Mouse (Mus musculus) testis, adult 2 months (tissue): ENCODE results near the gene Mfsd4a. TPM values are rescaled to one million over a fixed set of nuclear protein-coding genes. Genes with fewer than 3 reads are reported as not detected.
A peak's percentile ranks its signal among the peaks of the same experiment; 100 is the strongest.

Experiments
- H3K27ac ChIP-seq: fragments of 200-500 bp; 2 replicates; pipeline ENCODE4 v1.5.1; 2012; ENCODE audit warnings: low read depth, low read length; ENCODE audit not compliant: control insufficient read depth, insufficient read depth
- H3K27me3 ChIP-seq: fragments of 200-500 bp; 2 replicates; pipeline ENCODE4 v1.6.1; 2012; ENCODE audit warnings: mild to moderate bottlenecking, low read length, moderate library complexity; ENCODE audit not compliant: control insufficient read depth, insufficient read depth
- H3K36me3 ChIP-seq: fragments of 200-500 bp; 2 replicates; pipeline ENCODE4 v1.6.1; 2012; ENCODE audit warnings: mild to moderate bottlenecking, low read length; ENCODE audit not compliant: control insufficient read depth, insufficient read depth
- H3K4me1 ChIP-seq: fragments of 200-500 bp; 2 replicates; pipeline ENCODE4 v1.6.1; 2012; ENCODE audit warnings: low read length; ENCODE audit not compliant: control insufficient read depth, insufficient read depth
- H3K4me3 ChIP-seq: fragments of 200-500 bp; 2 replicates; pipeline ENCODE4 v1.5.1; 2012; ENCODE audit warnings: low read depth, mild to moderate bottlenecking, low read length, moderate library complexity, mixed read lengths; ENCODE audit not compliant: control insufficient read depth
- CTCF ChIP-seq: fragments of 200-500 bp; IDR thresholded peaks from 2 replicates; pipeline ENCODE4 v1.5.1; 2012; ENCODE audit warnings: low read depth, mild to moderate bottlenecking, inconsistent platforms, low read length, moderate library complexity; ENCODE audit not compliant: control insufficient read depth, insufficient read depth, insufficient replicate concordance
- POLR2A ChIP-seq: fragments of 200-500 bp; IDR thresholded peaks from 2 replicates; pipeline ENCODE4 v1.6.1; 2012; ENCODE audit warnings: low read depth, mild to moderate bottlenecking, inconsistent platforms, low read length, moderate library complexity; ENCODE audit not compliant: control insufficient read depth
- polyA plus RNA-seq: library from polyadenylated mRNA; depleted of rRNA; stranded (reverse); fragments of >200 nt; gene quantifications from 2 replicates; pipeline ENCODE4 v1.2.3, GENCODE M21; 2012; rRNA removed

The Mfsd4a gene
- polyA plus RNA-seq, 1 experiment, result 0.31 TPM

- Histone ChIP-seq H3K27me3 (no peaks in the 10 kb centered on the region), H3K36me3 (no peaks in the 10 kb centered on the region), H3K4me1 (peaks cover 2% of the 10 kb centered on the region; the same call in 1 of the 2 replicates), H3K27ac (no peak overlapping the region), H3K4me3 (no peak overlapping the region)
- TF ChIP-seq CTCF (no peak), POLR2A (no peak)
Observed at GRCm38 (mm10) chr1:131987432-131987831, 80.4 kb downstream of the Mfsd4a start.

GRCm38 (mm10) chr1:131983806-131984205 is 84.1 kb downstream of the Mfsd4a start:
- Histone ChIP-seq H3K36me3 (no peaks in the 10 kb centered on the region), H3K4me1 (peaks cover 2% of the 10 kb centered on the region; the same call in 1 of the 2 replicates), H3K4me3 (no peak overlapping the region), H3K27ac (no peak overlapping the region), H3K27me3 (no peaks in the 10 kb centered on the region)
- TF ChIP-seq CTCF, result no peak
- no peak for TF ChIP-seq POLR2A

GRCm38 (mm10) chr1:131982907-131983306 is 85.0 kb downstream of the Mfsd4a start:
- Histone ChIP-seq H3K36me3 (no peaks in the 10 kb centered on the region), H3K4me3 (no peak overlapping the region), H3K27ac (no peak overlapping the region), H3K4me1 (peaks cover 2% of the 10 kb centered on the region; the same call in 1 of the 2 replicates), H3K27me3 (no peaks in the 10 kb centered on the region)
- TF ChIP-seq CTCF (peak; percentile 95), POLR2A (no peak)

- Histone ChIP-seq H3K27ac (no peak overlapping the region), H3K4me1 (peaks cover 2% of the 10 kb centered on the region; the same call in 1 of the 2 replicates), H3K4me3 (no peak overlapping the region), H3K36me3 (no peaks in the 10 kb centered on the region), H3K27me3 (no peaks in the 10 kb centered on the region)
- TF ChIP-seq POLR2A, result no peak
- peak; percentile 76; the same call in 1 of the 2 replicates for TF ChIP-seq CTCF
Observed at GRCm38 (mm10) chr1:131981378-131982013, 86.4 kb downstream of the Mfsd4a start.

- TF ChIP-seq POLR2A, result no peak
- TF ChIP-seq CTCF, result no peak
- Histone ChIP-seq H3K36me3 (no peaks in the 10 kb centered on the region), H3K4me1 (peaks cover 2% of the 10 kb centered on the region; the same call in 1 of the 2 replicates), H3K27ac (no peak overlapping the region), H3K27me3 (no peaks in the 10 kb centered on the region), H3K4me3 (no peak overlapping the region)
Observed at GRCm38 (mm10) chr1:131980471-131980870, 87.4 kb downstream of the Mfsd4a start.

- no peak overlapping the region for H3K4me3 ChIP-seq
- no peak overlapping the region for H3K27ac ChIP-seq
- no peaks in the 10 kb centered on the region; the same call in 1 of the 2 replicates for H3K4me1 ChIP-seq
- no peaks in the 10 kb centered on the region for H3K27me3 ChIP-seq
- no peaks in the 10 kb centered on the region for H3K36me3 ChIP-seq
- no peak for TF ChIP-seq CTCF
- no peak for TF ChIP-seq POLR2A
Observed at GRCm38 (mm10) chr1:131976886-131977285, 91.0 kb downstream of the Mfsd4a start.

GRCm38 (mm10) chr1:131973991-131974390 is 93.9 kb downstream of the Mfsd4a start:
- Histone ChIP-seq H3K4me1 (no peaks in the 10 kb centered on the region; the same call in none of the 2 replicates), H3K27me3 (no peaks in the 10 kb centered on the region), H3K36me3 (no peaks in the 10 kb centered on the region), H3K4me3 (no peak overlapping the region), H3K27ac (no peak overlapping the region)
- TF ChIP-seq POLR2A (no peak), CTCF (no peak)

Other genes starting within 250 kb of the Mfsd4a start
- 17.3 and 18.8 TPM in 2 replicates for gene Slc41a1, start 240.6 kb downstream of the Mfsd4a start, polyA plus RNA-seq
- 2.6 and 3.0 TPM in 2 replicates for gene Rab29, start 200.8 kb downstream of the Mfsd4a start, polyA plus RNA-seq
- 2.9 and 4.7 TPM in 2 replicates for gene Nucks1, start 157.5 kb downstream of the Mfsd4a start, polyA plus RNA-seq
- gene Slc45a3, start 105.1 kb downstream of the Mfsd4a start, polyA plus RNA-seq, result 5.7 and 6.3 TPM in 2 replicates
- 3.9 and 4.3 TPM in 2 replicates for gene Elk4, start 60.5 kb downstream of the Mfsd4a start, polyA plus RNA-seq
- gene Cdk18, start 71.6 kb upstream of the Mfsd4a start, polyA plus RNA-seq, result 24.9 and 27.1 TPM in 2 replicates
- gene Lemd1, start 123.4 kb upstream of the Mfsd4a start, polyA plus RNA-seq, result 162 and 173 TPM in 2 replicates
- gene AC124108.1, start 123.4 kb upstream of the Mfsd4a start, polyA plus RNA-seq, result 0.07 and 0.14 TPM in 2 replicates
- 3.6 and 4.0 TPM in 2 replicates for gene Gm10188, start 161.7 kb upstream of the Mfsd4a start, polyA plus RNA-seq
- gene Klhdc8a, start 230.6 kb upstream of the Mfsd4a start, polyA plus RNA-seq, result 0.69 and 0.70 TPM in 2 replicates
- gene Nuak2, start 248.1 kb upstream of the Mfsd4a start, polyA plus RNA-seq, result 3.1 and 4.7 TPM in 2 replicates